Mouse (Mus musculus) natural killer cell, adult 2 months (primary cell): ENCODE results near the gene Iqcf3.
A peak's percentile ranks its signal among the peaks of the same experiment; 100 is the strongest.
"Not testable (repeated sequence)": the region's sequence is repeated elsewhere in the genome, so short reads cannot be mapped to it uniquely, and the experiment has no call there.

Experiments used
- DNase-seq, 2 experiments: peaks; one replicate each; pipeline ENCODE4 v3.0.0; 2022; ENCODE audit warnings: low spot score in 2 of 2

Iqcf3 gene

DNA sequence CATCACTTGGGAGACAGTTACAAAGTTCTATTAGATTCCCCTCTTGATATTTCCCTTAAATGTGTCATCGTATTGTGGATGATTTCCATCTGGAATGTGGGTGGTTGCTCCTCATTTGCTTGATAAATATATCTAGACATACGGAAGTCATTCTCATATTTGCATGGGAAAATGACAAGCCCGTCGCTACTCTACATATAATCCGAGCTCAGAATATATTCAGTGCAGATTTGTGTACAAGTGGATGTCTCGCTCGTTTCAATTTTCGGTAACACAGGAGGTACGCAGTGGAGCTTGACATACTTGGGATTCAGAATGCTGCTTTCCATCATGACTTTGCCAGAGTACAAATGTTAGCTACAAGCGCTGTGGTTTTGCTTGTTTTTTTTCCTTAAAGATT, 52.1 kb downstream of the Iqcf3 start:
- no peak for DNase-seq

GRCm38 (mm10) chr9:106504246-106504645, 57.2 kb downstream of the Iqcf3 start:
- no peak for DNase-seq

DNA sequence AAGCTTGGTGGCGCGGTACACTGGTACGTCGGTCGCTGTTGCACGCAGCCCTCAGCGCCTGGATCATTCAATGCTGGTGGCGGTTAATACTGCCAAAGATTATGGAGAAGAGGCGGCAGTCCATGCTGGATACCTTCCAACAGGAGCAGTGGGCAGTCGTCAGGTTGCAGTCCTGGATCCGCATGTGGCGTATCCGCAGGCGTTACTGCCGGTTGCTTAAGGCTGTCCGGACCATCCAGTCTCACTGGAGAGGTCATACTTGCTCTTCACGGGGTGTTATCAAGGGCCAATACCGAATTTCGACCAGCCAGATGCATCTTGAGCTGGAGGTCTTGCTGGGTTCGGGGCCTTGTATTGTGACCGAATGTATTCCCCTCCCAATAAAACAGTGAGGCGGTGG, 59.6 kb downstream of the Iqcf3 start:
- DNase-seq, result no peak

DNA sequence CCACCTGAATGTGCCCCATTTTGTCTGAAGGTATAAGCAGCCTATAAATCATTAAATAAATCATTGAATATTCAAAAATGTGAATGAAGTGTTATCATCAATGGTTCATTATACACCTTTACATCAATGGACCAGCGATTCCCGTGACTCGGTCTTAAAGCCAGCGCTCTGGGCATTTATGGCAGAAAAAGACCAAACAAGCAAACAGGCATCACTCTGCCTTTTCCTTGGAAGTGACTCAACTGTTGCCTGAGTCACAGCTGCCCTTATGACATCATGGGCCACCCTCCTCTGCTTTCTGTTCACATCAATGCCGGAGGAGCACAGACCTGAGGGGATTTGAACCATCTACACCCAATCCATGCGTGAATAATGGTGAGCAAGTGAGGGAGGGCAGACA, 61.8 kb downstream of the Iqcf3 start, which contains the start of gene Iqcf1:
Gene Iqcf1, plus strand, starts transcription at position 301 of the 400 bp plus-strand sequence.
- no peak for DNase-seq

DNA sequence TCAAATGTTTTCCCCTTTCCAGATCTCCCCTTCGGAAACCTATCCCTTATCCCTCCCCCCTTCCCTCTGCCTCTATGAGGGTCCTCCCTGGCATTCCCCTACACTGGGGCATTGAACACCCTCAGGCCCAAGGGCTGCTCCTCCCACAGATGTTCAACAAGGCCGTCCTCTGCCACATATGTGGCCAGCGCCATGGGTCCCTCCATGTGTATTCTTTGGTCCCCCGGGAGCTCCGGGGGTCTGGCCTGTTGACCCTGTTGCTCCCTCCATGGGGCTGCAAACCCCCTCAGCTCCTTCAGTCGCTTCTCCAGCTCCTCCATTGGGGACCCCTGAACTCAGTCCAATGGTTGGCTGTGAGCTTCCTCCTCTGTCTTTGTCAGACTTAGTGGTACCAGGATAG, 73.8 kb downstream of the Iqcf3 start:
- not testable (repeated sequence) for DNase-seq

DNA sequence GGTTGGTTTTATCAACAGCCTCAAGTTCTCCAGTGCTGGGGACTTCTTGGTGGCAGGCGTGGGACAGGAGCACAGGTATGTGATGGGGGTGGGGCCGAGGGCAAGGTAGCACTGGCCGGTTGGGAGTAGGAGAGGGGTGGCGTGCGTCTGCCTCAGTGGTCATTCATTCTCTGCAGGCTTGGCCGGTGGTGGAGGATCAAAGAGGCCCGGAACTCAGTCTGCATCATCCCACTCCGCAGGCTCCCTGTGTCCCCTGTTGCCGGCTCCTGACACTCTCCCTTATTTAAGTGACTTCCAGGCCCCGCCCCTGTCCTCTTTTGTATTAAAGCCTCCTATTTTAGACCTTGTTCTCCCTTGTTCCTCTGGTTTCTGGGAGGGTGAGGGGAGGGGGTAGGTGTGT, 76.4 kb downstream of the Iqcf3 start:
- DNase-seq, result no peak

DNA sequence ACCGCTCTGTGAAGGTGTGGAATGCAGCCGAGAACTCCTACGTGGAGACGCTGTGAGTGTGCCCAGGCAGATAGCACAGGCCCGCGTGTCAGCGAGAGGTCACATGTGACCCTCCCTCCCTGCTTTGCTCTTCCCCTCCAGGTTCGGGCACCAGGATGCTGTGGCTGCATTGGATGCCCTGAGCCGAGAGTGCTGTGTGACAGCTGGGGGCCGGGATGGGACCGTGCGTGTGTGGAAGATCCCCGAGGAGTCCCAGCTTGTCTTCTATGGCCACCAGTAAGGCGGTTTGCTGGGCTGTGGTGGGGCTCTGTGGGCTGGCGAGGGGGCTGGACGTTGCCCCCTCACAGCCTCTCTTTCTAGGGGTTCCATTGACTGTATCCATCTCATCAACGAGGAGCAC, 77.8 kb downstream of the Iqcf3 start:
- DNase-seq, result no peak

GRCm38 (mm10) chr9:106483136-106483535, 78.3 kb downstream of the Iqcf3 start:
- no peak for DNase-seq

GRCm38 (mm10) chr9:106482578-106483115, 78.8 kb downstream of the Iqcf3 start:
- DNase-seq, result no peak

DNA sequence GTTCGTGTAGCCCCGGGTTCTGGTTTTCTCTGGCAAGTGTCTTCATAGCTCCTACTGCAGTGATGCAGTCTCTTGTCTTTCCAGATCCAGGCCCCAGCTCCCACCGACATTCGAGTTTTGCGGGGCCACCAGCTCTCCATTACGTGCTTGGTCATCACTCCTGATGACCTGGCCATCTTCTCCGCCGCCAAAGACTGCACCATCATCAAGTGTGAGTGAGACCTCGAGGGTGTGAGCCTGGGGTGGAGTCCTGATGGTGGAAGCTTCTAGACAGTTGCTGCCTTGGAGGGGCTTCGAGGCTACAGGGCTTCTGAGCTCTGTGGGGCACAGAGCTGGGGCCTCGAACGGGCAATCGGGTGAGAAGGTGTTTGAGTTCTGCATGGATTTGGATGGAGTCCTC, 79.8 kb downstream of the Iqcf3 start:
- no peak for DNase-seq

DNA sequence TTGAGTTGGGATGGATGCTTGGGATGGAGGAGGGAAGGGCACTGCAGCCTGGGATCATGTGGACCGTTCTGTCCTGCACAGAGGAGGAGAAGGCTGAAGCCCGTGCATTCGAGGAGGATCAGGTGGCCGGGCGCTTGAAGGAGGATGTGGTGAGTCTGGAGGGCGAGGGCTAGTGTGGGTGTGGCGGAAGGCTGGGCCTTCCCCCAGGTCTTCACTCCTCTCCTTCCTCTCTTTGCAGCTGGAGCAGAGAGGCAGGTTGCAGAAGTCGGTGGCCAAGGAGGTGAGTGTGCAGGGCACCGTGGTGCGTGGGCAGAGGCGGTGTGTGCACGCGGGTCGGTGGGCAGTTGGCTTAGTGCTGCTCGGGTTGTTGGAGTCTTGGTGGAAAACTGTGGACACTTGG, 80.4 kb downstream of the Iqcf3 start:
- peak; percentile 29 to 35 for DNase-seq

DNA sequence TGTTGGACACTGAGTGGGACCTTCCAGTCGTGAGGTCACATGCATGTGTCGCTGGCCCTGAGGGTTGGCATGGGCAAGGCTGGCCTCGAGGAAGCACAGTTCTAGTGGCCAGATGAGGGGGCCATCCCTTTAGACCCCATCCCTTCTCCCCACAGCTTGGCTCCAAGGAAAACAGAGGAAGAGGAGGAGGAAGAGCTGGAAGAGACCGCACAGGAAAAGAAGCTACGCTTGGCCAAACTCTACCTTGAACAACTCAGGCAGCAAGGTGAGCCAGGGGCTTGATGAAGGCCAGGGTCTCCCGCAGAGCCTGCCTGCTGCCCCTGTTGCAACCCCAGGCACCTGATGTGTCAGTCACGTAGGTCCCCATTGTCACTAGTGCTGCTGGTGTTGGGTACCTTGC, 80.9 kb downstream of the Iqcf3 start:
- DNase-seq, result no peak

DNA sequence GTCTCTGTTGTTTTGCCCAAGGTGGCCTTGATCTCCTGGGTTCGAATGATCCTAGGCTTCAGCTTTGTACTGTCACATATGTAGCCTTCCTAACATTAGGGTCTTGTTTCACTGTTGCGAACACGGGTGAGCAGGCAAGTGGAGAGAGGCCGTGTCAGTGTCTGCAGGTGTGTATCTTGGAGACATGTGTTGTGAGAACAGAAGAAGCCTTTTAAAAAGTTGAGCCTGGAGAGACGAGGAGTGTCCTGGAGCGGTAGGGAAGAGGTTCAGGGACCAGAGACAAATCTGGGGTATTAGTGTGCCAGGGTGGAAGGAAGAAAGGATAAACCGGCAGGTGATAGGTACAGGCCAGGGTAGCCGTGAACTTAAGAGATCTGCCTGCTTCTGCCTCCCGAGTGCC, 83.3 kb downstream of the Iqcf3 start:
- no peak for DNase-seq

- DNase-seq, result no peak
These were observed 83.8 kb downstream of the Iqcf3 start for GRCm38 (mm10) chr9:106477649-106478048.

- DNase-seq, result peak; percentile 98 to 99
These were observed 84.4 kb downstream of the Iqcf3 start, which contains the start of gene Parp3 for GRCm38 (mm10) chr9:106476924-106477484. Parp3 (minus strand) TSS chr9:106476949.

DNA sequence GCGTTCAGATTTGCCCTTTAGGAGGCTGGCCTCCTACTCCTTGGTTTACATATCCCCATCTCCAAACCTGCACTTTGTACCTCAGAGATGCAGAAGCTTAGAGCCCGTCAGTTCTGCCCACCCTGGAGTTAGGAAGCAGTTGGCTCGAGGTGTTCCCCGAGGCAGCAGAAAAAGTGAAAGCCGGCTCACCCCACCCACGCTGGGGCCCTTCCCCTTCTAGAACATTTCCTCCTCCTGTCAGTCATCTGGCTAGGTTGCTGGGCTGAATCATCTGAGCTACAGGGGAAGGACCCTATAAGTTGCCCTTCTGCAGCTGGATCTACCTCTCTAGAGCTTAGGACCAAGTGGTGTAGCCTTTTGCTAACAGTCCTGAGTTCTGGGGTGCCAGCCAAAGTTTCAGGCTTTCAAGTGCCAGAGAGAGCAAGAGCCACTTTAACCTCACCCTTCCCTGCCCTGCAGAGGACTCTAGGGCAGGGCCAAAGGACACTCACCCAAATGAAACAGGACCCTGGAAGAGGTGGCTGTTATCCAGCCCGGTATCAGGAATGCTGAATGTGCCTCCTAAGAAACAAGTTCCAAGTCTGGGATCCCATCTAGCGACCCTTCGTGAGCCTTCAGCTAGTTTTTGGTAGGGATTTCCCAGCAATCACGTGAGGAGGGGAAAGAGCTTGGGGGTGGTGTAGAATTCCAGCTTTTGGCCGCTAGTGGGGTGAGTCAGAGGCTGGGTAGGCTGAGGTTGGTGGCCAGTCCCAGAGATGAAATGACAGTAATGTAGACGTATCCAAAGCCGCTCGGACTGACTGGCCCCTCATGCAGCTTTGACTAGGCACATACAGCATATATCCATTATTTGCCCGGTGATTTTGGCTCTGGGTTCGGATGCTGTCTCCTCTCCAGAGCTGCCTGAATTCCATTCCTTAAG, 85.2 kb downstream of the Iqcf3 start:
- peak; percentile 51 to 68 for DNase-seq

GRCm38 (mm10) chr9:106475663-106476001, 85.8 kb downstream of the Iqcf3 start, which contains the start of gene Rrp9:
Rrp9 (plus strand) TSS chr9:106475963.
- DNase-seq, result no peak

GRCm38 (mm10) chr9:106475046-106475445, 86.4 kb downstream of the Iqcf3 start:
- no peak for DNase-seq

GRCm38 (mm10) chr9:106474456-106474855, 87.0 kb downstream of the Iqcf3 start:
- peak; percentile 60 to 71 for DNase-seq

GRCm38 (mm10) chr9:106473753-106474105, 87.7 kb downstream of the Iqcf3 start:
- no peak for DNase-seq

- no peak for DNase-seq
These were observed 88.2 kb downstream of the Iqcf3 start for GRCm38 (mm10) chr9:106473081-106473752.

DNA sequence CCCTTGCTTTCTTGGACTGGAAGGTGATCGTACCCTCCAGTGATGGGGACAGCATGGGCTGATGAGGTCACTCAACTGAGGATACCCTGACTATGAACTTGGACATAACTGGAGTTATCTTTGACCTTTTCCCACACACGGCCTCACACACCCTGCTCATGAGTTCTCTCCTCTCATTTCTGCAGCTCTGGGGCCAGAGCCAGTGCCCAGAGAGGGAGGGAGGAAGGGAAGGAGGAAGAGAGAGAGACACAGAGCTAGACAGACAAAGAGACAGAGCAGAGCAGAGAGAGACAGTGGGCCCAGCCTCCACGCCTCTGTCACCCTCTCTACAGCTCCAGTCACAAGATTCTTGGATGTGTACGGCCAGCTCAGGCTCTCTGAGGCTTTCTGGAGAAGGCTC, 89.1 kb downstream of the Iqcf3 start:
- no peak for DNase-seq
